Mouse (Mus musculus) erythroblast, adult 5-6 weeks (primary cell): ENCODE data around the gene Apol8. TPM values are rescaled to one million over a fixed set of nuclear protein-coding genes. Genes with fewer than 3 reads are reported as not detected.

Source experiments
- ATAC-seq: replicated peaks from 2 replicates; pipeline ENCODE4 v1.8.0; 2016; ENCODE audit warnings: moderate number of reproducible peaks, mild to moderate bottlenecking, moderate TSS enrichment, inconsistent platforms; ENCODE audit not compliant: poor library complexity, low FRiP score, severe bottlenecking
- total RNA-seq, 2 experiments: library from RNA; stranded (forward) in 1 of 2; stranded (reverse) in 1 of 2; fragments of 150-400 nt in 1 of 2; fragments of 200-764, 138-1000 nt in 1 of 2; gene quantifications; 2 replicates each; pipeline versions ENCODE4 v1.2.3 to v1.2.4; 2015 to 2017; ENCODE audit warnings: low replicate concordance in 2 of 2

The Apol8 gene
- total RNA-seq, 2 experiments from 2014 or later: 44.6 to 77.3 TPM

- no peak for ATAC-seq
Observed at GRCm38 (mm10) chr15:77789186-77789585, 32.4 kb upstream of the Apol8 start.

- ATAC-seq: no peak
Observed at GRCm38 (mm10) chr15:77788356-77788755, 31.6 kb upstream of the Apol8 start.

- ATAC-seq: no peak
Observed at GRCm38 (mm10) chr15:77785807-77786206, 29.0 kb upstream of the Apol8 start.

DNA sequence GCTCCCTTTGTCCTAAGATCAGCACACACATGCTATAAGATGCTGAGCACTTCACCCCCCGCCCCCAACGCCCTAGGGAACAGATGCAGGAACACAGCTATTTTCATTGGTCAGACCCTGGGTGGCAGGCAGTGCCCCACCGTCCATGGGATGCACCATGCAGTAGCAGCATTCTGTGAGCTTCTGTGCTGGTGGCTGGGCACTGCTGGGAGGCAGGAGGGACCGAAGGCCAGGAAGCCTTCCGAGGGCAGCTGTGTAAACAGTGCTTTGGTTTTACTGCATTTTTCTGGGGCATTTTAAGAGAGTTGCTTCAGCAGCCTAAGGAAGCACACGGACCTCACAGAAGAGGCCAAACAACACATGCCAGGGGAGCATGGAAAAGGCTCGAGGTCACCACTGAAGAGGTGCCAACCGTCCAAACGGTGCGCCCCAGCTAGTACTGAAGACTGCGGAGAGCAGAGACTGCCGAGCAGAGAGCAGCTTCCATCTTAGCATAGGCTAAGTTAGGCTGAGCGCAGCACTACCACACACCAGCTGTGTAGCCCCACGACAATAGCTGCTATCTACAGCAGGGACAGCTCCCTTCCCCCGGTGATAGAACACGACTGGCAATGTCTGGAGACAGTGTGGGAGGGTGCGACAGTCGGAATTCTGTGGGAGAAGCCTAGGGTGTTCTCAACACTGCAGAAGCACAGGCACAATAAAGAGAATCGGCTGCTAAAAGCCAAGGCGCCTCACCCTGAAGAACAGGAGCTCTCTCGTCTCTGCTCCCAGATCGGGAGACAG, 27.4 kb upstream of the Apol8 start:
- no peak for ATAC-seq

DNA sequence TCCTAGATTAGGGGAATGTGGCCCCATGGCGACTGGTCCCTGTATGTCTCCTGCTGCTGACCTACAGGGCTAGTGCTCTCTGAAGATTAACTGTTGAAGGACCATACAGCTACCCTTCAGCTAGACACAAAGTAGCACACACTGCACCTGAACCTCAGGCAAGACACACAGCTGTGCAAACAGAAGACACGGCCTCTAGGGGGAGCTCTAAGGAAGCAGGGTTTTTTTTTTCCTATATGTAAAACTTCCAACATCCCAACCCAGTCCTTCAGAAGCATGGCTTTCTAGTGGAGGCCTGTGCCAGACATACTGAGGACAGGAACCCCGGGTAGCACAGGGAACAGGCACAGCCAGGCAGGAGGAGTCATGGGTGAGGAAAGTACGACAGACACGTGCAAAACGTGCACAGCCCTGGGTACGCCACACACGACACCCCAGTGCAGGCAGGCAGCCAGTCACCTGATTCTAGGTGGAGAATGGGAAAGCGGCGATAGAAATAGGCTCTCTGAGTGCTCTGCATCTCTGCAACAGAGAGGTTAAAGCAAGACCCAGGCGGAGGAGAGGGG, 25.7 kb upstream of the Apol8 start:
- 0 out of 2 replicates have a peak, but pooled peaks have one; percentile 24 for ATAC-seq

DNA sequence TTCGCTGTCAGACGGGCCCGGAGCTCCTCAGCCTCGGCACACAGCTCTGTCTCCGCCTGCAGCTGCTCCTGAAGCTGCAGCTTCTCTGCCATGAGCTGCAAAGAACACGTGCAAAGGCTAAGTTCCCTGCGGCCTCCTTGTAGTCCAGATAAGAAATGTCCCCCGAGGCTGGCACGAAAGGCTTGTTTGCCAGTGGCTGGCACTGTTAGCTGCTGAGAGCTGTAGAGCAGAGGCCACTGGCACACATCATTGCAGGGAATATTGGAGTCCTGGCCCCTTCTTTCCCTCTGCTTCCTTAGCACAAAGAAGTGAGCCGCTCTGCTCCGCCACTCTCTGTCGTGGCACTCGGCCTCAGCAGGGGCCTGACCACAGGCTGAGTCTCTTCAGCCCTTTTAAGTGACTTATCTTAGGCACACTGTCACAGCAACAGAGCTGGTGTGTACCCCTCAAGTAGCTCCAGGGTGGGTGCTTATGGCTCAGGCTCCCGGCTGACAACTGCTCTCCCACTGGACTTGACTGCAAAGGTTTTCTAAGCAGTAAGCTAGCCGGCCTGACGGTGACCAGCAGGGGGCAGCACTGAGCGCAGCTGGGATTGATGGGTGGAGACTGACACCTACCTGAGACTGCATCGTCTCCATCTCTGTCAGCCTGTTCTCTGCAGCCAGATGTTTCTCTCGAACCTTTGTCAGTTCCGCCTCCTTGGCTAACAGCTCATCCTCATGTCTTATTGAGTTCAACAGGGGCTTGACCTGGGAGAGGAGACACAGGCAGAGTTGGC, 18.6 kb upstream of the Apol8 start:
- ATAC-seq: peak; percentile 48

DNA sequence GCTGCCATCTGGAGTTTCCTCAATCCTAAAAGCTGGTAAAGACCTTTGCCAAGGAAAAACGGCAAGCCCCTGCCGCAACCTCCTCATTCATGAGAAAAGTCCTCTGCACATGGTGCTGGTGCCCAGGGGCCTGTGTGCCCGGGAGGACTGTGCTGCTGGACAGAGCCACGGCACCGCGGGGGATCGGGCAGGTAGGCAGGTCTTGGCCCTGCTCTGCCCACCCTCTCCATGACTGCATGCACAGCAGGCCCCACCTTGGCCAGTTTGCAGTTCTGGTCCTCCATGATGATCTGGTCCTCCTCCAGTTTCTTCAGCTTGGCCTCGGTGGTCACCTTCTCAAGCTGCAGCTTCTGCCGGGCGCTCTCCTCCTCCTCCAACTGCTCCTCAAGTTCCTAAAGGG, 17.5 kb upstream of the Apol8 start:
- ATAC-seq: no peak

- ATAC-seq: peak; percentile 91
Observed at GRCm38 (mm10) chr15:77773099-77773915, 16.5 kb upstream of the Apol8 start.

DNA sequence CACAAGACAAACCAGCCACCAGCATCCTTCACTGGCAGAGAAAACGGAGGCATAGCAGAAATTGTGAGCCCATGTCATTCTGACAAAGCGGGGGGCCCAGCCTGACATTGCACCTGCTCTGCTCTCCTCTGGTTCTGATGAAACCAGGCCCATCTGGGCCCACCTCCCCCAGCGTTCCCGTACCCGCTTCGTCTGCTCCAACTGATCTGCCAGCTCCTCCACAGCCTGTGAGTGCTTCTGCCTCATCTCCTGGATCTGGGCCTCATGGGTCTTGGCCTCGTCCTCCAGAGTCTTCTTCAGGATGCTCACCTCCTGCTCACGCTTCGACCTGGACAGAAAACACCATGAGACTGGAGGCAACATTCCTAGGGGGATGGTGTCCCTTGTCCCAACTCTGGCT, 14.1 kb upstream of the Apol8 start:
- ATAC-seq: no peak

- no peak for ATAC-seq
Observed at GRCm38 (mm10) chr15:77770341-77770740, 13.5 kb upstream of the Apol8 start.

- ATAC-seq: no peak
Observed at GRCm38 (mm10) chr15:77766981-77767380, 10.2 kb upstream of the Apol8 start.

DNA sequence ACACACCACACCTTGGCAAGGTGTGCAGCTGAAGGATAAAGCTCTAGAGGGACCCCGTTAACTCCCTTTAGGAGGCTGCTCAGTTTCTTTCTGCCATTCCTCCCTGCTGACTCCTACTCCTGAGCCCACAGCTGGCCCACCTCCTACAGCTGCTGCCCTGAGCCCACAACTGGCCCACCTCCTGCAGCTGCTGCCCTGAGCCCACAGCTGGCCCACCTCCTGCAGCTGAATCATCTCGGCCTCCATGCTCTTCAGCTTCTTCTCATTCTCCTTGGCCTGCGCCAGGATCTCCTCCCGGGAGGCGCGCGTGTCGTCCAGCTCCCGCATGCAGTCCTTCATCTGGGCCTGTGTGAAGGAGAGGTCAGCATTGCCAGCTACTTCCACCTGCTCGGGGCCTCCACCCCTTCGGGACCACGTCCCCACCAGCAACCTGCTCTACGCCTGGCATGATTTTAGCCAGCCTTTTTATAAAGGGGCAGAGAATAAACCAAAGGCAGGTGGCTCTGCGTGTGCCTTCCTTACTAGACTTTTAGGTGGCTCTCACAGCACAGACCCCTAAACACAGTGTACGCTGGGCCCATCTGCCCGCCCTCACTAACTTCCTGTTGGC, 8.8 kb upstream of the Apol8 start:
- ATAC-seq: no peak

GRCm38 (mm10) chr15:77764391-77765006, 7.7 kb upstream of the Apol8 start:
- no peak for ATAC-seq

GRCm38 (mm10) chr15:77763702-77764101, 6.9 kb upstream of the Apol8 start:
- ATAC-seq: no peak

GRCm38 (mm10) chr15:77763050-77763449, 6.2 kb upstream of the Apol8 start:
- no peak for ATAC-seq

DNA sequence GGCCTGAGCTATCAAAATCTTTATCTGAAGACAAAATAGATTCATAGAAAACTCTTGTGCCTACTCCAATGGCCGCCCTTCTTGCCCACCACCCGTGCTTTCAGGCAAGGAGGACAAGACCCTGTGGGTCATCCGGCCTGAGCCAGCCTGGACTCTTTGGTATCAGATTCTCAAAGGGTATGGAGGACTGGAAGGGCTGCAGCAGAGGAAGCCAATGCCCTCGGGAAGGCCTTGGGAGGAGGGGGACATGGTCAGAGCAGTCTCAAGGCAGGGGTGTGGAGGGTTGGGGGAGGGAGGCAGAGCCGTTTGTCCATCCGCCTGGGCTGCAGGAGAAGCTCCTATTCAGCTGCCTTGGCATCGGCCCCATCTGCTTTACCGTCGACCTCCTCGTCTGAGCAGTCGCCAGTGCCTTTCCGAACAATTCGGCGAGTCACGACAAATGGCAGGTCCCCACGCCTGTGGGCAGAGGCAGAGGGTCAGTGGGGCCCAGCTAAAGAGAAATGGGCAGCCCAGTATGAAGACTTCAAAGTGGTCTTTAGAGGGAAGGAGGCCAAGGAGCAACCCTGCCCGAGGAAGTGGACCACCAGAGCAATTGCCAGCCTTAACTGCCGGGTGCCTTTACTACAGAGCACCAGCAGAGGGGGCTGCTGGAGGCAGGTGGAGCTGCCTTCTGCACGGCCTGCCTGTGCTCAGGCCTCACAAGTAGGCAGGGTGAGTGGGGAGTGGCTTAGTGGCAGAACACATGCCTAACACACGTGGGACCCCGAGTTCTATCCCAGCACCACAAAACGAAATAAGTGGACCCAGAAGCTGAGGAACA, 5.0 kb upstream of the Apol8 start:
- ATAC-seq: 0 out of 2 replicates have a peak, but pooled peaks have one; percentile 50

GRCm38 (mm10) chr15:77761083-77761482, 4.3 kb upstream of the Apol8 start:
- ATAC-seq: no peak

- no peak for ATAC-seq
Observed at GRCm38 (mm10) chr15:77760037-77760436, 3.2 kb upstream of the Apol8 start.
